Mouse (Mus musculus): ENCODE data around the gene Rec8. TPM values are rescaled to one million over a fixed set of nuclear protein-coding genes. Genes with fewer than 3 reads are reported as not detected.

Rec8 gene
- polyA plus RNA-seq (2015; fragmentation: Nextera tagmentation; extraction: Ambion mirVana) = 15.1 and 16.0 TPM in 2 replicates

DNA sequence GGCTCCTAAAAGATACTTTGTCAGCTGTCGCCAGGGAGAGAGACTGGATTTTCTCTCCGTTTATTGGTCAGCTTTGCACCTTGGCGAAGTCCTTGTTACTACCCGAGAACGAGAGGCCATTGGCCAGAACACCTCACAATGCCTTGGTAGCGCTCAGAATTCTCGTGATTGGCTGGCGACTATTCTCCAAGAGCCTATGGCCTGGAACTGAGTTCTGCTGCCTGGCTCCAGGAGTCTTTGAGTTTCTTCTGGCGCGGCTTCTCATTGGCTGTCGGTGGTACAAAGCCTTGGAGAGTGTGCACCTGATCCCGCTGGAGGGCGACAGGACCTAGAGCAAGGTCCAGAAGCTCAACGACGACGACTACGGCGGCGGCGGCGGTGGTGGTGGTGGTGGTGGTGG lies at the start of gene Rec8:
Gene Rec8 (plus strand): TSS at position 216 of the 400 bp plus-strand sequence.
- peak; percentile 91 for ATAC-seq (ENCODE audit: low FRiP score)
- peak within 1 kb of the TSS; percentile 33 for H3K4me3 ChIP-seq

DNA sequence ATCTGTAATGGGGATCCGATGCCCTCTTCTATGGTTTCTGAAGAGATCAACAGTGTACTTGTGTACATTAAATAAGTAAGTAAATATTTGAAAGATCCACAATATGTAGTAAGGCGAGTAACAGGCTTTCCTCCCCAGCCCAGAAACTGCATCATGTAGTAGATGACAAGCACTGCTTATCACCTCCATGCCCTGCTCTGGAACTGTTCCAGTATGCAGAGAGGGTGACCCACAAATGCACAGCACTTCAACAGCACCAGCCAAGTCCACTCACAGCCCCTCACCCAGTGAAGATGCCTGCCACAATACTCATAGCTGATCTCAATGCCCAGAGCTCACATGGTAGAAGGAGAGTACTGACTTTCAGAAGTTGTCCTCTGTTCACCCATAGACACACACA lies 47.2 kb upstream of the Rec8 start:
- no peak for ATAC-seq (ENCODE audit: low FRiP score)
- Histone ChIP-seq H3K9me3 (no peaks in the 10 kb centered on the region), H3K27ac (no peak overlapping the region), H3K4me1 (replicated peaks) (0 out of 2 replicates have a peak, but pooled peaks cover 3% of the 10 kb centered on the region), H3K36me3 (peaks cover 56% of the 10 kb centered on the region), H3K9ac (no peak overlapping the region), H3K4me2 (no peak overlapping the region), H3K27me3 (no peaks in the 10 kb centered on the region), H3K4me3 (no peak overlapping the region)
- WGBS = 91% methylated on average over 2 of the region's 2 CpGs

More for the DNA sequence above, at the start of gene Rec8:
- Histone ChIP-seq H3K9me3 (no peaks in the 10 kb centered on the region), H3K27me3 (no peaks in the 10 kb centered on the region), H3K4me1 (replicated peaks) (peaks cover 4% of the 10 kb centered on the region; the same call in 1 of the 2 replicates), H3K36me3 (peaks cover 1% of the 10 kb centered on the region; the same call in 1 of the 2 replicates), H3K4me2 (peak within 1 kb of the TSS; percentile 42), H3K9ac (peak within 1 kb of the TSS; percentile 46), H3K27ac (peak within 1 kb of the TSS; percentile 12; the same call in 1 of the 2 replicates)
- WGBS = 20% methylated on average over 21 of the region's 21 CpGs

DNA sequence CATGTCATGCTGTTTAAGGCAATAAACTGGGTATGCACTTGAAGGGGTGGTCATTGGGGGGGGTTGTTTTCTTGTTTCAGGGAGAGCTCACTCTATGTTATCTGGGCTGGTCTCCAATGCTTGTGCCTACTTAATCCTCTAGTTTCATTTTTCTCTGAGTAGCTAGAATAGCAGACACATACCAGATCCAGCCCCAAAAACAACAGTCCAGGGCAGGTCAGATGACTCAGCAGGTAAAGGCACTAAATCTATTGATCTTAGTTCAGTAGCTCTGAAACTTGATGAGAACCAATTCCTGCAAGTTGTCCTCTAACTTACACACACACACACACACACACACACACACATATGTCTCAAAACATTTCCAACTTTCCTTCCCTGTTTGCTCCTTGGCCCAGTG lies 46.1 kb upstream of the Rec8 start:
- Histone ChIP-seq H3K4me2 (no peak overlapping the region), H3K4me3 (no peak overlapping the region), H3K27me3 (no peaks in the 10 kb centered on the region), H3K36me3 (peaks cover 45% of the 10 kb centered on the region), H3K9me3 (no peaks in the 10 kb centered on the region), H3K4me1 (replicated peaks) (0 out of 2 replicates have a peak, but pooled peaks cover 3% of the 10 kb centered on the region), H3K27ac (no peak overlapping the region), H3K9ac (no peak overlapping the region)
- no peak for ATAC-seq (ENCODE audit: low FRiP score)

- Histone ChIP-seq H3K27ac (no peak within 1 kb of the TSS), H3K4me3 (no peak within 1 kb of the TSS), H3K36me3 (peaks cover 15% of the 10 kb centered on the region), H3K4me1 (replicated peaks) (peaks cover 29% of the 10 kb centered on the region), H3K27me3 (no peaks in the 10 kb centered on the region), H3K4me2 (no peak within 1 kb of the TSS), H3K9me3 (no peaks in the 10 kb centered on the region), H3K9ac (0 out of 2 replicates have a peak within 1 kb of the TSS, but pooled peaks have one; percentile 0)
- no peak for ATAC-seq (ENCODE audit: low FRiP score)
- WGBS = 88% methylated on average over 8 of the region's 8 CpGs
Observed at GRCm38 (mm10) chr14:55575302-55575701, 42.5 kb upstream of the Rec8 start, which contains the start of gene Fitm1. Gene Fitm1 (plus strand): TSS chr14:55575617.

DNA sequence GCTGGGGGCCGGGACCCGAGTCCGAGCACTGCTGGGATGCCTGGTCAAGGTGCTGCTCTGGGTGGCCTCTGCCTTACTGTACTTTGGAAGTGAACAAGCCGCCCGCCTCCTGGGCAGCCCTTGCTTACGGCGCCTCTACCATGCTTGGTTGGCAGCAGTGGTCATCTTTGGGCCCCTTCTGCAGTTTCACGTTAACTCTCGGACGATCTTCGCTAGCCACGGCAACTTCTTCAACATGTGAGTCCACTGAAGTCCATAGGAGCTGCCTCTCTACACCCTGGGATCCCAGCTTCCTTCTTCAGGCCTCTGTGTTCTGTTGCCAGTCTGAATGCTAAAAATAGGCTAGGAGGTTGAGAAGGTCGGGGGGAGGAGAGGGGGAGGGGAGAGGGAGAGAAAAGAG lies 42.1 kb upstream of the Rec8 start:
- peaks cover 29% of the 10 kb centered on the region for H3K4me1 ChIP-seq (replicated peaks)
- H3K27me3 ChIP-seq = no peaks in the 10 kb centered on the region
- H3K4me2 ChIP-seq = no peak overlapping the region
- 0 out of 2 replicates have a peak overlapping the region, but pooled peaks have one; percentile 0 for H3K9ac ChIP-seq
- H3K27ac ChIP-seq = no peak overlapping the region
- no peak overlapping the region for H3K4me3 ChIP-seq
- no peak for ATAC-seq (ENCODE audit: low FRiP score)
- peaks cover 15% of the 10 kb centered on the region for H3K36me3 ChIP-seq
- no peaks in the 10 kb centered on the region for H3K9me3 ChIP-seq
- 84% methylated on average over 13 of the region's 13 CpGs for WGBS

DNA sequence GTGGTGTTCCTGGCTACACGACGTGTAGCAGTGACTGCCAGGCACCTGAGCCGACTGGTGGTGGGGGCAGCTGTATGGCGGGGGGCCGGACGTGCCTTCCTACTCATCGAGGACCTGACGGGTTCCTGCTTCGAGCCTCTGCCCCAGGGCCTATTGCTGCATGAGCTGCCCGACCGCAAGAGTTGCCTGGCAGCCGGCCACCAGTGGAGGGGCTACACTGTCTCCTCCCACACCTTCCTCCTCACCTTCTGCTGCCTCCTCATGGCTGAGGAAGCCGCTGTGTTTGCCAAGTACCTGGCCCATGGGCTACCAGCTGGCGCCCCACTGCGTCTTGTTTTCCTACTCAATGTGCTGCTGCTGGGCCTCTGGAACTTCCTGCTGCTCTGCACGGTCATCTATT lies 41.5 kb upstream of the Rec8 start:
- Histone ChIP-seq H3K4me1 (replicated peaks) (peaks cover 29% of the 10 kb centered on the region), H3K9me3 (no peaks in the 10 kb centered on the region), H3K4me3 (no peak overlapping the region), H3K27me3 (no peaks in the 10 kb centered on the region), H3K36me3 (peaks cover 16% of the 10 kb centered on the region), H3K9ac (no peak overlapping the region), H3K27ac (no peak overlapping the region), H3K4me2 (no peak overlapping the region)
- no peak for ATAC-seq (ENCODE audit: low FRiP score)
- 84% methylated on average over 16 of the region's 16 CpGs for WGBS

- Histone ChIP-seq H3K27me3 (no peaks in the 10 kb centered on the region), H3K9me3 (no peaks in the 10 kb centered on the region), H3K4me1 (replicated peaks) (peaks cover 29% of the 10 kb centered on the region), H3K27ac (peak within 1 kb of the TSS; percentile 92), H3K9ac (peak within 1 kb of the TSS; percentile 92), H3K4me3 (peak within 1 kb of the TSS; percentile 71), H3K4me2 (peak within 1 kb of the TSS; percentile 92), H3K36me3 (peaks cover 23% of the 10 kb centered on the region)
- ATAC-seq (ENCODE audit: low FRiP score) = peak; percentile 91
- 0% methylated on average over 32 of the region's 32 CpGs for WGBS
Observed at GRCm38 (mm10) chr14:55577871-55578667, 39.8 kb upstream of the Rec8 start, which contains the start of gene Psme1. Gene Psme1 (plus strand): TSS chr14:55578123.

DNA sequence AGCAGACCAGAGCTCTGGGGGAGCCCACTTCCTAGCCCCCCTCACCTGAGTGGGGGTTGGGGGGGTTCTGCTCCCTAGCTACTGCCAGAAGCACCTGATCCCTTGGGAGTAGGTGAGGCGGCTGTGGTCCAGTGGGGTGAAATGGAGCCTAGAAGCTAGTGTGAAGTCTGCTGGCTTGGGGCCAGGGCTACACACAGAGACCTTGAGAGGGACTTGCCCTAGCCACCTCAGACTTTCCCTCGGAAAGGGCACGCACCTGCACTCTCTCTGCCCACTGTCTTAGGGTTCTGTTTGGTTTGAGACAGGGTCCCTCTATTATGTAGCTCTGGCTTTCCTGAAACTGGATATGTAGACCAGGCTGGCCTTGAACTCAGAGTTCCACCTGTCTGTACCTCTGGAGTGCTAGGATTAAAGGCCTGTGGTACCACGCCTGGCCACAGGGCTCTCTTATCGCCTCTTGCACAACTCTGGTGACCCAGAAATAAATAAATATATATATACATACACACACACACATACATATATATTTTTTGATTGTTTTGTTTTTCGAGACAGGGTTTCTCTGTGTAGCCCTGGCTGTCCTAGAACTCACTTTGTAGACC lies 39.1 kb upstream of the Rec8 start:
- H3K27me3 ChIP-seq = no peaks in the 10 kb centered on the region
- H3K27ac ChIP-seq = peak overlapping the region; percentile 92
- no peaks in the 10 kb centered on the region for H3K9me3 ChIP-seq
- ATAC-seq (ENCODE audit: low FRiP score) = peak; percentile 61
- 38% methylated on average over 6 of the region's 6 CpGs for WGBS
- peaks cover 29% of the 10 kb centered on the region for H3K4me1 ChIP-seq (replicated peaks)
- peaks cover 23% of the 10 kb centered on the region for H3K36me3 ChIP-seq
- peak overlapping the region; percentile 92 for H3K9ac ChIP-seq
- peak overlapping the region; percentile 92 for H3K4me2 ChIP-seq
- peak overlapping the region; percentile 71 for H3K4me3 ChIP-seq

GRCm38 (mm10) chr14:55579511-55580496 lies 38.0 kb upstream of the Rec8 start:
- no peak overlapping the region for H3K4me3 ChIP-seq
- peaks cover 23% of the 10 kb centered on the region for H3K36me3 ChIP-seq
- H3K27me3 ChIP-seq = 0 out of 2 replicates have a peak, but pooled peaks cover 3% of the 10 kb centered on the region
- H3K4me1 ChIP-seq (replicated peaks) = peaks cover 34% of the 10 kb centered on the region
- H3K9ac ChIP-seq = no peak overlapping the region
- ATAC-seq (ENCODE audit: low FRiP score) = no peak
- H3K9me3 ChIP-seq = no peaks in the 10 kb centered on the region
- no peak overlapping the region for H3K27ac ChIP-seq
- 86% methylated on average over 23 of the region's 23 CpGs for WGBS
- no peak overlapping the region for H3K4me2 ChIP-seq

- Histone ChIP-seq H3K27ac (no peak overlapping the region), H3K9me3 (no peaks in the 10 kb centered on the region), H3K4me3 (no peak overlapping the region), H3K36me3 (peaks cover 23% of the 10 kb centered on the region), H3K27me3 (0 out of 2 replicates have a peak, but pooled peaks cover 6% of the 10 kb centered on the region), H3K4me1 (replicated peaks) (peaks cover 35% of the 10 kb centered on the region), H3K4me2 (no peak overlapping the region), H3K9ac (no peak overlapping the region)
- 97% methylated on average over 16 of the region's 16 CpGs for WGBS
- no peak for ATAC-seq (ENCODE audit: low FRiP score)
Observed at GRCm38 (mm10) chr14:55580731-55581130, 37.1 kb upstream of the Rec8 start.

DNA sequence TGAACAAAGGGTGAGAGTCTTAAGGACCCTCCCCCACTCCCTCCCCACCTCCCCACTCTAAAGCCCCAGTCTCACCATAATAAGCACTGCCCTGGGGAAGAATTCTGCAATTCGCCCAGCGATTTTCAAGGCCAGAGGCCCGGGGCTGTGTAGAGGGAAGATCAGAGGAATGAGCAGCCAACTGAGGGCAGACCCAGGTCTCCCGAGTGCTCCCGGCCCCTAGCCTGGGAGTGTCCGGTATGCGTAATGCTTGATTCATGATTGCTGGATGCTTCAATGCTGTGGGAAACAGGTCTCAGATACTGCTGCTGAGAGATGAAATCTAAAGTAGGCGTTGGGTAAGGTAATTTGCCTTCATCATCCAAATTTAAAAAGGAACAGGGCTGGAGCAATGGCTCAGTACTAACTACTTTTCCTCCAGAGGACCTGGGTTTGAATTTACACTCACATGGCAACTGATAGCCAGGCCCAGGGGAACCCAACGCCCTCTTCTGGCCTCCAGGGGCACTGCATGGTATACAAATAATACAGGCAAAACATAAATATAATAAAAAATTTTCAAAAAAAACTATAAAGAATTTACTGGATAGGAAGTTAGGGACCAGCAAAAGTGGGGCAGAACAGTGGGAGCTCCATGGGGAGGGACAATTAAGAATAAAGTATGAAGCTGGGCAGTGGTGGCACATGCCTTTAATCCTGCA lies 35.7 kb upstream of the Rec8 start:
- Histone ChIP-seq H3K4me2 (no peak overlapping the region), H3K9ac (no peak overlapping the region), H3K27me3 (0 out of 2 replicates have a peak, but pooled peaks cover 8% of the 10 kb centered on the region), H3K4me1 (replicated peaks) (peaks cover 35% of the 10 kb centered on the region), H3K36me3 (peaks cover 28% of the 10 kb centered on the region), H3K9me3 (no peaks in the 10 kb centered on the region), H3K4me3 (no peak overlapping the region), H3K27ac (no peak overlapping the region)
- ATAC-seq (ENCODE audit: low FRiP score) = no peak
- 74% methylated on average over 9 of the region's 9 CpGs for WGBS

Data from hindbrain, embryonic 13.5 days (tissue).